Mouse (Mus musculus) intestine, embryonic 14.5 days (tissue): Measurements from ENCODE around the gene Ppp1r9a. TPM values are rescaled to one million over a fixed set of nuclear protein-coding genes. Genes with fewer than 3 reads are reported as not detected.

Source experiments
- ATAC-seq: fragments of 200-750 bp; cut with Nextera tagmentation; replicated peaks from 2 replicates; pipeline ENCODE4 v1.8.0; 2017; ENCODE audit warnings: low read depth, moderate number of reproducible peaks, moderate TSS enrichment, moderate library complexity; ENCODE audit not compliant: low FRiP score, low TSS enrichment
- DNase-seq: peaks from one replicate; pipeline ENCODE4 v3.0.0-alpha.2; 2018; ENCODE audit warnings: low spot score
- H3K27ac ChIP-seq: fragments of 300-500 bp; sonication (generic); 2 replicates; pipeline ENCODE4 v1.5.1; 2014; ENCODE audit warnings: low read depth, mild to moderate bottlenecking, control low read depth
- H3K27me3 ChIP-seq: fragments of 300-500 bp; sonication (generic); replicated peaks from 2 replicates; pipeline ENCODE4 v1.6.1; 2014; ENCODE audit warnings: low read length, control low read depth; ENCODE audit not compliant: control insufficient read depth, insufficient read depth
- H3K36me3 ChIP-seq: fragments of 300-500 bp; sonication (generic); 2 replicates; pipeline ENCODE4 v1.6.1; 2014; ENCODE audit warnings: low read length, control low read depth; ENCODE audit not compliant: control insufficient read depth, insufficient read depth
- H3K4me1 ChIP-seq: fragments of 300-500 bp; sonication (generic); replicated peaks from 2 replicates; pipeline ENCODE4 v1.6.1; 2014; ENCODE audit warnings: low read length, control low read depth, mixed read lengths; ENCODE audit not compliant: control insufficient read depth, insufficient read depth
- H3K4me2 ChIP-seq: fragments of 300-500 bp; sonication (generic); 2 replicates; pipeline ENCODE4 v1.6.1; 2014; ENCODE audit warnings: low read length
- H3K4me3 ChIP-seq: fragments of 300-500 bp; sonication (generic); 2 replicates; pipeline ENCODE4 v1.5.1; 2014; ENCODE audit warnings: low read depth, low read length, control low read depth, mixed read lengths
- H3K9ac ChIP-seq: fragments of 300-500 bp; sonication (generic); 2 replicates; pipeline ENCODE4 v1.6.1; 2014; ENCODE audit warnings: mild to moderate bottlenecking, low read length
- H3K9me3 ChIP-seq: fragments of 300-500 bp; sonication (generic); 2 replicates; pipeline ENCODE4 v1.6.1; 2016; ENCODE audit warnings: low read length, control low read depth; ENCODE audit not compliant: control insufficient read depth
- WGBS: fragments of 180-500 bp; shearing (Covaris S2); extraction: QIAGEN DNeasy Blood & Tissue Kit; methylation state at CpG from one replicate; pipeline ENCODE4 v1.1.7; 2014; 5-methylcytosine and 5-hydroxymethylcytosine counted together
- polyA plus RNA-seq: library from polyadenylated mRNA; unstranded; fragments of >200 nt; fragmentation: Nextera tagmentation; extraction: Ambion mirVana; gene quantifications from 2 replicates; pipeline ENCODE4 v1.2.1, GENCODE M21; 2014

Gene Ppp1r9a
- polyA plus RNA-seq, 1 experiment from 2014 or later: 22.7 TPM

GRCm38 (mm10) chr6:5029205-5029927 lies 126.6 kb downstream of the Ppp1r9a start:
- Histone ChIP-seq H3K9ac (no peak overlapping the region), H3K4me3 (no peak overlapping the region), H3K27me3 (no peaks in the 10 kb centered on the region), H3K36me3 (no peaks in the 10 kb centered on the region), H3K4me2 (no peak overlapping the region), H3K27ac (no peak overlapping the region), H3K9me3 (no peaks in the 10 kb centered on the region), H3K4me1 (peaks cover 10% of the 10 kb centered on the region; the same call in 1 of the 2 replicates)
- DNase-seq (no peak), ATAC-seq (no peak)
- 56% methylated on average over 13 of the region's 13 CpGs for WGBS

GRCm38 (mm10) chr6:5029956-5030355 lies 127.2 kb downstream of the Ppp1r9a start:
- Histone ChIP-seq H3K4me3 (no peak overlapping the region), H3K9me3 (no peaks in the 10 kb centered on the region), H3K36me3 (no peaks in the 10 kb centered on the region), H3K4me2 (no peak overlapping the region), H3K4me1 (peaks cover 10% of the 10 kb centered on the region; the same call in 1 of the 2 replicates), H3K27ac (no peak overlapping the region), H3K9ac (no peak overlapping the region), H3K27me3 (no peaks in the 10 kb centered on the region)
- ATAC-seq: no peak
- no peak for DNase-seq
- 82% methylated on average over 5 of the region's 5 CpGs for WGBS

- WGBS: 80% methylated on average over 5 of the region's 5 CpGs
- Histone ChIP-seq H3K9ac (no peak overlapping the region), H3K4me2 (no peak overlapping the region), H3K9me3 (no peaks in the 10 kb centered on the region), H3K27me3 (no peaks in the 10 kb centered on the region), H3K36me3 (no peaks in the 10 kb centered on the region), H3K4me3 (no peak overlapping the region), H3K4me1 (0 out of 2 replicates have a peak, but pooled peaks cover 10% of the 10 kb centered on the region), H3K27ac (no peak overlapping the region)
- ATAC-seq (no peak), DNase-seq (no peak)
Measured at GRCm38 (mm10) chr6:5032986-5033633, 130.4 kb downstream of the Ppp1r9a start.

- H3K36me3 ChIP-seq: no peaks in the 10 kb centered on the region
- H3K27ac ChIP-seq: peak overlapping the region; percentile 51; the same call in 1 of the 2 replicates
- no peaks in the 10 kb centered on the region for H3K9me3 ChIP-seq
- no peaks in the 10 kb centered on the region; the same call in 1 of the 2 replicates for H3K4me1 ChIP-seq
- H3K27me3 ChIP-seq: no peaks in the 10 kb centered on the region
- ATAC-seq: no peak
- no peak overlapping the region for H3K4me2 ChIP-seq
- DNase-seq: peak; percentile 43
- no peak overlapping the region for H3K9ac ChIP-seq
- no peak overlapping the region for H3K4me3 ChIP-seq
- WGBS: 85% methylated on average over 4 of the region's 4 CpGs
Measured at GRCm38 (mm10) chr6:5037225-5037624, 134.5 kb downstream of the Ppp1r9a start.

- Histone ChIP-seq H3K9me3 (no peaks in the 10 kb centered on the region), H3K27me3 (no peaks in the 10 kb centered on the region), H3K4me3 (no peak overlapping the region), H3K36me3 (no peaks in the 10 kb centered on the region), H3K9ac (no peak overlapping the region), H3K4me1 (no peaks in the 10 kb centered on the region; the same call in 1 of the 2 replicates), H3K27ac (peak overlapping the region; percentile 36; the same call in 1 of the 2 replicates), H3K4me2 (no peak overlapping the region)
- ATAC-seq (no peak), DNase-seq (no peak)
- 54% methylated on average over 2 of the region's 2 CpGs for WGBS
Measured at GRCm38 (mm10) chr6:5038140-5038749, 135.5 kb downstream of the Ppp1r9a start.

GRCm38 (mm10) chr6:5039316-5039715 lies 136.6 kb downstream of the Ppp1r9a start:
- Histone ChIP-seq H3K27ac (no peak overlapping the region), H3K4me3 (no peak overlapping the region), H3K9ac (no peak overlapping the region), H3K27me3 (no peaks in the 10 kb centered on the region), H3K9me3 (no peaks in the 10 kb centered on the region), H3K36me3 (no peaks in the 10 kb centered on the region), H3K4me2 (no peak overlapping the region), H3K4me1 (no peaks in the 10 kb centered on the region; the same call in 1 of the 2 replicates)
- ATAC-seq (no peak), DNase-seq (no peak)
- WGBS: 61% methylated on average over 2 of the region's 2 CpGs

- no peaks in the 10 kb centered on the region for H3K27me3 ChIP-seq
- H3K4me1 ChIP-seq: no peaks in the 10 kb centered on the region
- H3K4me3 ChIP-seq: no peak overlapping the region
- H3K4me2 ChIP-seq: no peak overlapping the region
- H3K36me3 ChIP-seq: no peaks in the 10 kb centered on the region
- ATAC-seq (no peak), DNase-seq (no peak)
- 90% methylated on average over 6 of the region's 6 CpGs for WGBS
- H3K27ac ChIP-seq: no peak overlapping the region
- H3K9me3 ChIP-seq: no peaks in the 10 kb centered on the region
- no peak overlapping the region for H3K9ac ChIP-seq
Measured at GRCm38 (mm10) chr6:5045854-5046253, 143.1 kb downstream of the Ppp1r9a start.

GRCm38 (mm10) chr6:5048025-5048424 lies 145.3 kb downstream of the Ppp1r9a start:
- Histone ChIP-seq H3K4me3 (no peak overlapping the region), H3K9ac (no peak overlapping the region), H3K36me3 (no peaks in the 10 kb centered on the region), H3K27ac (no peak overlapping the region), H3K4me2 (no peak overlapping the region), H3K27me3 (no peaks in the 10 kb centered on the region), H3K9me3 (no peaks in the 10 kb centered on the region), H3K4me1 (no peaks in the 10 kb centered on the region)
- 84% methylated on average over 3 of the region's 3 CpGs for WGBS
- ATAC-seq (no peak), DNase-seq (no peak)
